Mouse (Mus musculus) frontal cortex, adult (tissue): ENCODE measurements at regions not wholly inside any gene's neighbourhood (a gene's known extent, or its start where the extent isn't known, plus 50 kb on each side); places are given as distances from the start of the nearest gene placed in this dataset.
"Not testable (repeated sequence)": the region's sequence is repeated elsewhere in the genome, so short reads cannot be mapped to it uniquely, and the experiment has no call there.

ENCODE experiments used
- ATAC-seq: cut with Nextera tagmentation; 2 replicates; pipeline ENCODE4 v1.9.2; 2017; ENCODE audit warnings: mild to moderate bottlenecking, moderate library complexity, mixed read lengths; ENCODE audit not compliant: low TSS enrichment

GRCm38 (mm10) chr1:149463930-149464329 lies 497.2 kb downstream of the Pla2g4a start:
- peak; percentile 69 for ATAC-seq

- ATAC-seq: peak; percentile 62
Observed at GRCm38 (mm10) chr1:149449801-149450493, 511.1 kb downstream of the Pla2g4a start.

GRCm38 (mm10) chr1:149448516-149448915 lies 512.6 kb downstream of the Pla2g4a start:
- ATAC-seq: peak; percentile 91

- no peak for ATAC-seq
Observed at GRCm38 (mm10) chr1:149411009-149411408, 550.1 kb downstream of the Pla2g4a start.

GRCm38 (mm10) chr1:149405367-149405766 lies 555.7 kb downstream of the Pla2g4a start:
- ATAC-seq: no peak

- ATAC-seq: no peak
Observed at GRCm38 (mm10) chr1:149388706-149389105, 572.4 kb downstream of the Pla2g4a start.

GRCm38 (mm10) chr1:149351338-149351907 lies 609.7 kb downstream of the Pla2g4a start:
- ATAC-seq: peak; percentile 95

GRCm38 (mm10) chr1:149347359-149347758 lies 613.7 kb downstream of the Pla2g4a start:
- no peak for ATAC-seq

GRCm38 (mm10) chr1:149338158-149338557 lies 622.9 kb downstream of the Pla2g4a start:
- peak; percentile 99 for ATAC-seq

- ATAC-seq: peak; percentile 70
Observed at GRCm38 (mm10) chr1:149332239-149332638, 628.9 kb downstream of the Pla2g4a start.

GRCm38 (mm10) chr1:149327171-149327570 lies 633.9 kb downstream of the Pla2g4a start:
- ATAC-seq: peak; percentile 55

GRCm38 (mm10) chr1:149323095-149323494 lies 638.0 kb downstream of the Pla2g4a start:
- no peak for ATAC-seq

GRCm38 (mm10) chr1:149289725-149290124 lies 671.4 kb downstream of the Pla2g4a start:
- no peak for ATAC-seq

- ATAC-seq: peak; percentile 52
Observed at GRCm38 (mm10) chr1:149274932-149275331, 686.2 kb downstream of the Pla2g4a start.

- ATAC-seq: no peak
Observed at GRCm38 (mm10) chr1:149256866-149257265, 704.2 kb downstream of the Pla2g4a start.

GRCm38 (mm10) chr1:149254141-149254540 lies 706.9 kb downstream of the Pla2g4a start:
- ATAC-seq: no peak

- no peak for ATAC-seq
Observed at GRCm38 (mm10) chr1:149238329-149239015, 722.6 kb downstream of the Pla2g4a start.

- ATAC-seq: not testable (repeated sequence)
Observed at GRCm38 (mm10) chr1:149227170-149227569, 733.9 kb downstream of the Pla2g4a start.

GRCm38 (mm10) chr1:149226400-149226799 lies 734.7 kb downstream of the Pla2g4a start:
- ATAC-seq: no peak

GRCm38 (mm10) chr1:149202631-149203030 lies 758.5 kb downstream of the Pla2g4a start:
- no peak for ATAC-seq

- ATAC-seq: no peak
Observed at GRCm38 (mm10) chr1:149199284-149199683, 761.8 kb downstream of the Pla2g4a start.

- no peak for ATAC-seq
Observed at GRCm38 (mm10) chr1:149198854-149199253, 762.2 kb downstream of the Pla2g4a start.
